Mouse (Mus musculus) lung, embryonic 14.5 days (tissue): ENCODE measurements at regions not wholly inside any gene's neighbourhood (a gene's known extent, or its start where the extent isn't known, plus 50 kb on each side); places are given as distances from the start of the nearest gene placed in this dataset.
"Not testable (repeated sequence)": the region's sequence is repeated elsewhere in the genome, so short reads cannot be mapped to it uniquely, and the experiment has no call there.

Source experiments
- ATAC-seq: fragments of 200-750 bp; cut with Nextera tagmentation; 2 replicates; pipeline ENCODE4 v1.8.0; 2017; ENCODE audit warnings: mild to moderate bottlenecking, moderate TSS enrichment, moderate library complexity; ENCODE audit not compliant: insufficient read depth
- DNase-seq: peaks from one replicate; pipeline ENCODE4 v3.0.0-alpha.2; 2015
- H3K27ac ChIP-seq: fragments of 300-500 bp; sonication (generic); 2 replicates; pipeline ENCODE4 v1.5.1; 2014; ENCODE audit warnings: low read depth, mild to moderate bottlenecking, moderate library complexity
- H3K27me3 ChIP-seq: fragments of 300-500 bp; sonication (generic); 2 replicates; pipeline ENCODE4 v1.6.1; 2014; ENCODE audit warnings: low read length, control low read depth; ENCODE audit not compliant: insufficient read depth
- H3K36me3 ChIP-seq: fragments of 300-500 bp; sonication (generic); 2 replicates; pipeline ENCODE4 v1.6.1; 2014; ENCODE audit warnings: control low read depth; ENCODE audit not compliant: insufficient read depth
- H3K4me1 ChIP-seq: fragments of 300-500 bp; sonication (generic); 2 replicates; pipeline ENCODE4 v1.6.1; 2014; ENCODE audit warnings: antibody characterized with exemption, control low read depth; ENCODE audit not compliant: insufficient read depth
- H3K4me2 ChIP-seq: fragments of 300-500 bp; sonication (generic); 2 replicates; pipeline ENCODE4 v1.6.1; 2014; ENCODE audit warnings: mild to moderate bottlenecking
- H3K4me3 ChIP-seq: fragments of 300-500 bp; sonication (generic); 2 replicates; pipeline ENCODE4 v1.5.1; 2014; ENCODE audit warnings: low read depth, low read length
- H3K9ac ChIP-seq: fragments of 300-500 bp; sonication (generic); 2 replicates; pipeline ENCODE4 v1.6.1; 2014
- H3K9me3 ChIP-seq: fragments of 300-500 bp; sonication (generic); 2 replicates; pipeline ENCODE4 v1.6.1; 2016; ENCODE audit warnings: low read depth, low read length, control low read depth
- CTCF ChIP-seq: IDR thresholded peaks from 2 replicates; pipeline ENCODE4 v1.5.1; 2016; ENCODE audit warnings: antibody characterized with exemption, low read depth
- WGBS: fragments of 180-500 bp; shearing (Covaris S2); extraction: QIAGEN DNeasy Blood & Tissue Kit; methylation state at CpG from one replicate; pipeline ENCODE4 v1.1.7; 2014; 5-methylcytosine and 5-hydroxymethylcytosine counted together

DNA sequence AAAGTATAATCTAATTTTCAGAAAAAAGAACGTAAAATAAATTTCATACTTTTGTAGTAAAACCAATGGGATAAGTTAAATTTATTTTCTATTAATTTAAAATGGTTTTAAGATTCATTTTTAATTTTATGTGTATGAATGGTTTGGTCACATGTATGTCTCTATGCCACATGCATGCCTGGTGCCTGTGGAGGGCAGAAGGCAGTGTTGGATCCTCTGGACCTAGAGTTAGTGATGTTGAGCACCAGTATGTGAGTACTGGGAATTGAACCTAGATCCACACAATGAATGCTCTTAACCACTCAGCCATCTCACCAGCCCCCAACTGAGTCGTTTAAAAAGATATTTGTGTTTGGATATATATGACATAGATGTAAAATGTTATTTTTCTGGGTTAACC, 174.8 kb downstream of the Cd109 start:
- no peak for ATAC-seq
- H3K4me2 ChIP-seq = no peak overlapping the region
- no peaks in the 10 kb centered on the region for H3K4me1 ChIP-seq
- no peak for TF ChIP-seq CTCF
- no peaks in the 10 kb centered on the region for H3K9me3 ChIP-seq
- 66% methylated on average over 2 of the region's 2 CpGs for WGBS
- no peaks in the 10 kb centered on the region for H3K27me3 ChIP-seq
- H3K9ac ChIP-seq = no peak overlapping the region
- no peaks in the 10 kb centered on the region for H3K36me3 ChIP-seq
- H3K4me3 ChIP-seq = no peak overlapping the region
- no peak overlapping the region for H3K27ac ChIP-seq
- DNase-seq = no peak

DNA sequence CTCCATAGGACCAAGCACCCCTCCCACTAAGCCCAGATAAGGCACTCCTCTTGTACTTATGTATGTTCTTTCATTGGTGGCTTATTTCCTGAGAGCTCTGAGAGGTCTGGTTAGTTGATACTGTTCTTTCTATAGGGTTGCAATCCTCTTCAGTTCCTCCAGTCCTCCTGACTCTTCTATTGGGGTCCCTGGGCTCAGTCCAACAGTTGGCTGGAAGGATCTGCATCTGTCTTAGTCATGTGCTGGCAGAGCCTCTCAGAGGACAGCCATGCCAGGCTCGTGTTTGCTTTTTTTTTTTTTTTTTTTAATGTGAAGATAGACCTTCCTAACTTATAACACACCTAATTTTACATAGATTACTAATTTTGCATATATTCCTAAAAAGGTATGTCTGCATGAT, 180.5 kb downstream of the Cd109 start:
- Histone ChIP-seq H3K9ac (no peak overlapping the region), H3K4me3 (no peak overlapping the region), H3K27me3 (no peaks in the 10 kb centered on the region), H3K9me3 (no peaks in the 10 kb centered on the region), H3K27ac (no peak overlapping the region), H3K36me3 (no peaks in the 10 kb centered on the region), H3K4me1 (no peaks in the 10 kb centered on the region), H3K4me2 (no peak overlapping the region)
- no peak for DNase-seq
- no peak for ATAC-seq
- no peak for TF ChIP-seq CTCF
- 73% methylated on average over 1 of the region's 1 CpGs for WGBS

DNA sequence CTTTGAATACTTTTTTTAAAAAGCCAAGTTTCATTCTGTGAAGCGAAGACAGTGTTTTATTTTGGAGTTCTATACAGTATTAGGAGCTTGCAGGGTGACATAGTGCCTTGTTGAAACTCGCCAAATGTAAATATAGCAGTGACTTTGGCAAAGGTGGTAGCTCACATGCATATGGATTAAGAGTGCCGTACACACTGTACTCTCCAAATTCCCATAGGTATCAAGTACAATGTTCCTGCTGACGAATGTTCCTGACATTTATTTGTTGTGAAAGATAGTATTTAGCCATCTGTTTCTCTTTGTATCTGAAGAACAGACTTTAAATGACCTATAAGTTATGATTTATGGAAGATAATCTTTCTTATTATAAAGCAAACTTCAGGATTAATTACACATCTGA, 201.9 kb downstream of the Cd109 start:
- Histone ChIP-seq H3K4me2 (no peak overlapping the region), H3K9me3 (no peaks in the 10 kb centered on the region), H3K27ac (no peak overlapping the region), H3K4me3 (no peak overlapping the region), H3K4me1 (no peaks in the 10 kb centered on the region), H3K36me3 (no peaks in the 10 kb centered on the region), H3K9ac (no peak overlapping the region), H3K27me3 (no peaks in the 10 kb centered on the region)
- no peak for DNase-seq
- TF ChIP-seq CTCF = no peak
- 60% methylated on average over 4 of the region's 4 CpGs for WGBS
- ATAC-seq = no peak

DNA sequence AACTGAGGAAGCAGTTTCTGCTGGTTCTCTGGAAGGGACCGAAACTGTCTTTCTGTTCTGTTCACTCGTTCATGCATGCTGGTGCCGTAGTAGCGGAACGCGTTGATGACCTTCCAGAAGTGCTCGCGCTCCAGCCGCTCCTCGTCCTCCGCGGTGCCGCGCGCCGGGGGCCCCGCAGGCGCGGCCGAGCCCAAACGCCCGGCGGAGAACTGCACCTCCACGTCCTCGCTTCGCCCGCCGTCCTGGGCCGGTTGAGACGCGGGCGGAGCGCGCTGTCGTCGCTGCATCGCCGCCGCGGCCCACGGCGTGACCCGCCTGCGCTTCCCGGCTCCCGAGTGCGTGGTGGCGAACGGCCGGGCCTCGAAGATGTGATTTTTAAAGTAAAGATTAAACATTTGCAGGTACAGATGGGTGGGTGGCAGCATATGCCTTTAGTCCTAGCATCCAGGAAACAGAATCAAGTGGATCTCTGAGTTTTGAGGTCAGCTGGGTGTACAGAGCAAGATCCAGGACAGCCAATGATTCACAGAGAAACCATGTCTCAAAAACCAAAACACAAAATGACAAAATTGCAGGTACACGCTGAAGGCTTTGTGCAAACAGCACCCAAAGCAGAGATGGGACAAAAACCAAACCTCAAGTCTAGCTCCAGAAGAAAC, 206.3 kb downstream of the Cd109 start:
- WGBS = 6% methylated on average over 37 of the region's 52 CpGs
- not testable (repeated sequence) for H3K9me3 ChIP-seq, H3K36me3 ChIP-seq, H3K27me3 ChIP-seq, H3K4me1 ChIP-seq, H3K27ac ChIP-seq
- ATAC-seq (peak; percentile 80), DNase-seq (peak; percentile 27)
- peak overlapping the region; percentile 25 for H3K4me3 ChIP-seq
- H3K4me2 ChIP-seq = peak overlapping the region; percentile 64
- peak overlapping the region; percentile 17; the same call in 1 of the 2 replicates for H3K9ac ChIP-seq

DNA sequence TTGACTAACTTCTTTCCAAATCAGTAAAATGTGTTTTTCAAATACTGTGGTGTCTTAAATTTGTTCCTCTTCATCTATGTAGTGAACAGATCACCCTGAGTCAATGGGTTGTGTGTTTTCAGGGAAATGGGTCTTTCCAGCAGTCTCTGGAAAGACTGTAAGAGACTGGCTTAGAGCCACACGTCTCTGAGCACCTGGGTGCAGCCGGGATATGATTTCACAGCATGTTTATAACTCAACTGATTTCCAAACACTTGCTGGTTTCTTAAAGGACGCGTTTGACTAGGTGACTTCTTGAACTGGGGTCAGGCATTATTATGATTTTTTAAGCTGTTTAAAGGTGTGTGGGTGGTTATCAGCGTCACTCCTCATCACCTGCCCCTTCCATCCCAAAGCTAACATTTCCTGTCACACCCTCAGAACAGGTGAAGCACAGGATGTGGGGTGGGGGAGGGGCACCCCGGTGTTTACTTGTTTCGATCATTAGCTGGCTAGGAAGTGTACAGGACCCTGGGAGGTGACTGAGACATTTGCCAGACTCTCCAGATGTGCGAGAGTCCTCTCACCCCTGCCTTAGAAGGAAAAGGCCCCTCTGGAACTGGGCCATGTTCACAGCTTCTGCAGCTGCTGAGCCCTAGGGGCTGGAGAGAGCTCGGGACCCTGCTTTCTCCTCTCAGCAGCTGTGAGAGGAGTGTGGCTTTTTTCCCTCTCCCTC, 229.8 kb downstream of the Cd109 start:
- Histone ChIP-seq H3K9me3 (no peaks in the 10 kb centered on the region), H3K27me3 (no peaks in the 10 kb centered on the region), H3K4me3 (no peak overlapping the region), H3K27ac (peak overlapping the region; percentile 18; the same call in 1 of the 2 replicates), H3K4me2 (peak overlapping the region; percentile 32; the same call in 1 of the 2 replicates), H3K36me3 (no peaks in the 10 kb centered on the region), H3K9ac (no peak overlapping the region), H3K4me1 (peaks cover 17% of the 10 kb centered on the region; the same call in 1 of the 2 replicates)
- 15% methylated on average over 9 of the region's 9 CpGs for WGBS
- no peak for TF ChIP-seq CTCF
- ATAC-seq (peak; percentile 98), DNase-seq (peak; percentile 94)

DNA sequence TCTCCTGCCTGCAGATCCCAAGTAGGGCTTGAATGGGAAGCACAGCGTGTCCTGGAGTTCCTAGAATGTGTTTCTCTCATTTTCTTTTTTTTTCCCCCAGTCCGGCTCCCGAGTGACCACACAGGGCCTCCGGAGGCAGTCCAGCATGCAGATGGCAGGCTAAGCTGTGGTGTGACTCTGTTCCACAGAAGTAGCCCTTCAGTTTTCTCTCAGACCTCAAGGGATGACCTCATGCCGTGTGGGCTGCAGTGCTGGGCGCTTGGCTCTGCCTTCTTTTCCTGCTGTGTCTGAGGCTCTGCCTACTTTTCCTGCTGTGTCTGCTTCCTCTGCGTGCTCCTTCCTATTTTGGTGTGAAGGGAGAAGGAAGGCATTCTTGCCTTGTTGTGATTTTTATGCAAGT, 230.8 kb downstream of the Cd109 start:
- H3K9me3 ChIP-seq = no peaks in the 10 kb centered on the region
- no peak overlapping the region for H3K4me3 ChIP-seq
- 19% methylated on average over 7 of the region's 7 CpGs for WGBS
- TF ChIP-seq CTCF = no peak
- H3K9ac ChIP-seq = no peak overlapping the region
- no peaks in the 10 kb centered on the region for H3K27me3 ChIP-seq
- H3K4me1 ChIP-seq = peaks cover 17% of the 10 kb centered on the region; the same call in 1 of the 2 replicates
- no peaks in the 10 kb centered on the region for H3K36me3 ChIP-seq
- ATAC-seq (peak; percentile 77; the same call in 1 of the 2 replicates), DNase-seq (peak; percentile 64)
- peak overlapping the region; percentile 70; the same call in 1 of the 2 replicates for H3K27ac ChIP-seq
- peak overlapping the region; percentile 44 for H3K4me2 ChIP-seq

DNA sequence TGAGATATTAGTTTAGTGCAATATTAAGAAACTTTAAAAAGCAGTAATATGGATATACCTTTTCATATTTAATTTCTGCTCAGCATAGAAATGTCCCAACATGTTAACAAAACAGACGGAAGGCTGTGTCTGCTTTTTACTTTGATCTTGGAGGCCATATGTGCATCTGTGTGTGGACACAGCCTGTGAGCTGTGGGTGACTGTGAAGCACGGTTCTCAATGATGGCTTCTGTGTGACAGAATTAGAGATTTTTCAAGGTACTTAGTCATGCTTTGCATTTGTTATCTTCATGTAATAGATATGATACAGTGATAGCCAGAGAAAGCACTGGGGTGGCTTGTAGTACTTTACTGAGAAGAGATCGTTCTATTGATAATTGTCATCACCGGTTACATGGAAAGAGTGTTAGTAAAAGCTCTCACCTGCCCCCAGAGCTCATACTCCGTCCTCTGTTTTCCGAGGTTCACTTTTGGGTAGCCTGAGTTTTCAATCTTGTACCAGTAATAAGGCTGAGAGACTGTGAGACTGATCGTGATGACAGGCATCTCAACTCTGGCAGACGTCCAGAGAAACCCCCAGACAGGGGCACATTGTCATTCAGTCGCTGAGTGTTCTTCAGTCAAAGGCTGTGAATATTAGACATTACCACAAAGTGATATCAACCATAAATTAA, 232.7 kb downstream of the Cd109 start:
- no peaks in the 10 kb centered on the region for H3K36me3 ChIP-seq
- H3K27ac ChIP-seq = no peak overlapping the region
- peaks cover 17% of the 10 kb centered on the region; the same call in 1 of the 2 replicates for H3K4me1 ChIP-seq
- 26% methylated on average over 9 of the region's 9 CpGs for WGBS
- no peaks in the 10 kb centered on the region for H3K27me3 ChIP-seq
- DNase-seq (peak; percentile 31), ATAC-seq (no peak)
- H3K4me3 ChIP-seq = no peak overlapping the region
- TF ChIP-seq CTCF = no peak
- no peaks in the 10 kb centered on the region for H3K9me3 ChIP-seq
- no peak overlapping the region for H3K9ac ChIP-seq
- no peak overlapping the region for H3K4me2 ChIP-seq

DNA sequence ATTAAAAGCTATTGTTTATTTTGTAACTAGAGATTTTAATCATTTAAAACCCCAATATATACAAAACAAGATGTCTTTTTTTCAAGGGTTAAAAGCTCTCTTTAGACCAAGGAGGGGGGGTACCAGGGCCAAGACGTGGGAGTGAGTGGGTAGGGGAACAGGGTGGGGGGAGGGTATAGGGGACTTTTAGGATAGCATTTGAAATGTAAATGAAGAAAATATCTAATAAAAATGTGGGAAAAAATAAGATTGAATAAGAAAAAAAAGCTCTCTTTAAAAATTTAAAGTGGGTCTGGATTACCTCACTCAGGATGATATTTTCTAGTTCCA, 233.2 kb downstream of the Cd109 start:
- WGBS = 27% methylated on average over 1 of the region's 1 CpGs
- H3K36me3 ChIP-seq, ATAC-seq: not testable (repeated sequence)

More for the DNA sequence above, 233.2 kb downstream of the Cd109 start:
- H3K9ac ChIP-seq, H3K4me3 ChIP-seq, H3K27ac ChIP-seq, H3K9me3 ChIP-seq, H3K27me3 ChIP-seq, DNase-seq, H3K4me2 ChIP-seq: not testable (repeated sequence)
- peaks cover 17% of the 10 kb centered on the region; the same call in 1 of the 2 replicates for H3K4me1 ChIP-seq
